Mouse (Mus musculus): Measurements from ENCODE around the gene Cln6. TPM values are rescaled to one million over a fixed set of nuclear protein-coding genes. Genes with fewer than 3 reads are reported as not detected.
"Not testable (repeated sequence)": the region's sequence is repeated elsewhere in the genome, so short reads cannot be mapped to it uniquely, and the experiment has no call there.

Cln6 gene
- 15.2 and 18.5 TPM in 2 replicates for polyA plus RNA-seq (2016; fragmentation: Nextera tagmentation; extraction: Ambion mirVana)

DNA sequence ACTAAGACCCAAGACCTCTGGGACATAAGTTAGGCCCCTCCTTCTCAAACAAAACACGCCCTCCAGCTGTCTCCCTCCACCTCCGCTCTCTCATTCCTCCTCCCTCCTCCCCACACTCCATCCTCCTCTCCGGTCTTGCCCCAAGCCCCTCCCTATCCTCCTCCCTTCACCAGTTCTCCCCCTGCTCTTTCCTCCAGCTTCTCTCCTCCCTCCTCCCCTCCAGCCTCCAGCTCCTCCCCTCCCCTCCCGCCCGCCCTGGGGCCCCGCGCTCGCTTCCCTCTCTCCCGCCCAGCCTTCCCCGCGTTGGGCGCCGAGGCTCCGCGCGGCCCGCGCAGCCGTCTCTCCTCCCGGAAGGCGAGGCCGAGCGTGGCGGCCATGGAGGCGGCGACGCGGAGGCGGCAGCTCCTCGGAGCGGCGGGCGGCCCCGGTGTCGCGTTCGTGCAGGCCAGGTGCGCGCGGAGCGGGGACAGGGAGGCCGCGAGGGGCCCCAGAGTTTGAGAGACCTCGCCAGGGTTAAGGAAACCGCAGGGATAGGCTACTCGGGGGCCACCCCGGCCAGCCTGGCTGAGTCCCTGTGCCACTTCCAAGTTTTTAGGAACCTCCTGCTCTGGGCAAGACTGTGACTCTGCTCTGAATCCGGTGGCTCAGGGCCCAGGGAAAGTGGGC lies at the start of gene Cln6:
Cln6 (plus strand) TSS at position 280 of the 666 bp plus-strand sequence.
- H3K36me3 ChIP-seq: no peaks in the 10 kb centered on the region
- WGBS (ENCODE audit: insufficient replicate concordance): 2% methylated on average over 36 of the region's 48 CpGs
- peak; percentile 96 for ATAC-seq
- no peaks in the 10 kb centered on the region for H3K9me3 ChIP-seq (replicated peaks)
- peak within 1 kb of the TSS; percentile 76 for H3K4me3 ChIP-seq
- H3K9ac ChIP-seq: peak within 1 kb of the TSS; percentile 94
- peak within 1 kb of the TSS; percentile 90 for H3K27ac ChIP-seq
- peak within 1 kb of the TSS; percentile 89 for H3K4me2 ChIP-seq
- no peaks in the 10 kb centered on the region for H3K27me3 ChIP-seq (replicated peaks)
- H3K4me1 ChIP-seq: peaks cover 61% of the 10 kb centered on the region

DNA sequence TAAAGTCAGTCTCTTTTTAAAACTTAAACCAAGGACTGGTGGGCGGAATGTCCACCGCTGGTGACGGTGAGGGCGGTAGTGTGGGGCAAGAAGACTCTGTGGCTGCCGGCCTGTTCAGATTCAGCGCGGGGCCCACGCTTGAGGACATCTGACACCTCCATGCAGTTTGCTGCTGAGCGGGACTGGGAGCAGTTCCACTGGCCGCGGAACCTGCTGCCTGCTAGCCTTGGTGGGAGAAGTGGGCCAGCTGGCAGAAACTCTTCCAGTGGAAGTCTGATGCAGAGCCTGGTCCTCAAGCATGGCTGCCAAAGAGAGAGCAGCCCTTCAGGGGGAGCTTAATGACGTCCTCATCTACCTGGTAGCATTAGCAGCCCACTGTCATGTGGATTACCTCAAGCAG lies 48.7 kb upstream of the Cln6 start:
- ATAC-seq: no peak
- 87% methylated on average over 12 of the region's 12 CpGs for WGBS (ENCODE audit: insufficient replicate concordance)
- Histone ChIP-seq H3K36me3 (peaks cover 24% of the 10 kb centered on the region), H3K4me3 (no peak overlapping the region), H3K9ac (no peak overlapping the region), H3K4me1 (peaks cover 6% of the 10 kb centered on the region; the same call in 1 of the 2 replicates), H3K27ac (no peak overlapping the region), H3K27me3 (replicated peaks) (no peaks in the 10 kb centered on the region), H3K4me2 (no peak overlapping the region), H3K9me3 (replicated peaks) (no peaks in the 10 kb centered on the region)

GRCm38 (mm10) chr9:62799218-62799617 lies 39.4 kb upstream of the Cln6 start:
- not testable (repeated sequence) for H3K4me3 ChIP-seq; H3K9me3 ChIP-seq (replicated peaks); H3K9ac ChIP-seq; H3K4me2 ChIP-seq; H3K27me3 ChIP-seq (replicated peaks); H3K27ac ChIP-seq; H3K4me1 ChIP-seq; ATAC-seq
- peaks cover 72% of the 10 kb centered on the region for H3K36me3 ChIP-seq
- WGBS (ENCODE audit: insufficient replicate concordance): 76% methylated on average over 2 of the region's 2 CpGs

DNA sequence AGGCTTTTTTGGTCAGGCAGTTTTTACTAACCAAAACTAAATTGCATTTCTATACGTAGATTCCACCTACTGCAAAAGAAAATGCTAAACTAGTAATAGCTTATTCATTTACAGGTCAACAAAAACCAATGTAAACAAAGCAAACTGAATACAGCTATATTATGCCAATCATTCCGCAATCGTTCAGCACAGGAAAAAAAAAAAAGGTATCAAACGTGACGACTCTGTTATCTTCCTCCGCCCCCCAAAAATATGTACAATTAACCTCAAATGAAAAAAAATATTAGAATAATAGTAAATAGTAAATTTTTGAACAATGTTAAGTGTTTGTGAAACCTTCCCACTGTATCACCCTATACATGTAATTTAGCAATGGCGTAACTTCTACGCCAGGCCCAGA lies 28.5 kb upstream of the Cln6 start:
- H3K27me3 ChIP-seq (replicated peaks): no peaks in the 10 kb centered on the region

DNA sequence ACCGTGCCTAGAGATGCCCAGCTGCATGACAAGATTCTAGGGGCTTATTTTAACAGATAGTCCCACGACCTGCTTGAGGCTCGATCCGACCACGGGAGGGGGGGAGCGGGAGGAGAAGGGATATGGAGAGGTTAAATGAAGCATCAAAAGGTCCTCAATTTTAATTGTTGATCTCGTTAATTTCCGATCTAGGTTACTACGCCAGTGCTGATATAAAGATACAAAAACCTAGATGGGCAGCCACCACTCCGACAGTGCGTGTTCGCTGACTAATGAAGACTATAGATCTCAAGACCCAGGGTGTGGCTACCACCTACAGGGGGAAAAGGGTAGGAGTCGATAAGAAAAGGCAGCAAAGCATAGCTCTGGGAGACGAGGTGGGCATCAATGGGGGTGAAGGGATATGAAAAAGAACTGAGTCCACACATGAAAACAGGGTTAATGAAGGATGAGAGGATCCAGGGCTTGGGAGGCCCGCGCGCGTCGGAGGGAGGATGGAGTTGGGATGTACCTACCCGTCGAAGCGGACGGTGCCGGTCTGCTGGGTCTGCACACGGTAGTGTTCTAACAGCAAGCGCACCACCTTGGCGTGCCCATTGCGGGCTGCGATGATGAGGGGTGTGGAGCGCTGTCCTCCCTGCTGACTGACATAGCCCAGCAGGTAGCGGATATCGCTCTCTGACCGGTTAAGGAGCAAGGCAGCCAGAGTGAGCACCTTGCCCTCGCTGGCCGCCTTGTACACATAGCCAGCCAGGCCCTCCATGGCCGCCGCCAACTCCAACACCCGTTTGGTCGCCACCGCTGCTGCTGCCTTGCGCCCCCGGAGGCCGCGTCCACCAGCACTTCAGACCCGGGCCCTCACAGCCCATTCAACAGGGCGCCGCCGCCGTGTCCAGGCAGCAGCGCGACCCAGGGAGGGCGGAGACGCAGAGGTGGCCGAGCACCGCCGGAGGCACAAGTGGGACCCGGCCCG lies 27.8 kb upstream of the Cln6 start:
- Histone ChIP-seq H3K4me3 (peak overlapping the region; percentile 84), H3K9me3 (replicated peaks) (no peaks in the 10 kb centered on the region), H3K9ac (peak overlapping the region; percentile 95), H3K4me1 (peaks cover 50% of the 10 kb centered on the region), H3K4me2 (peak overlapping the region; percentile 93), H3K36me3 (peaks cover 14% of the 10 kb centered on the region; the same call in 1 of the 2 replicates), H3K27me3 (replicated peaks) (no peaks in the 10 kb centered on the region), H3K27ac (peak overlapping the region; percentile 94)
- peak; percentile 75 for ATAC-seq
- under 1% methylated on average over 58 of the region's 58 CpGs for WGBS (ENCODE audit: insufficient replicate concordance)

More for the DNA sequence above, 28.5 kb upstream of the Cln6 start:
- Histone ChIP-seq H3K27ac (peak overlapping the region; percentile 94), H3K4me3 (peak overlapping the region; percentile 84), H3K9me3 (replicated peaks) (no peaks in the 10 kb centered on the region), H3K4me1 (peaks cover 53% of the 10 kb centered on the region), H3K36me3 (peaks cover 14% of the 10 kb centered on the region; the same call in 1 of the 2 replicates), H3K4me2 (peak overlapping the region; percentile 93), H3K9ac (peak overlapping the region; percentile 95)
- no peak for ATAC-seq
- WGBS (ENCODE audit: insufficient replicate concordance): 16% methylated on average over 8 of the region's 8 CpGs

GRCm38 (mm10) chr9:62811516-62812121 lies 27.0 kb upstream of the Cln6 start, which contains the start of gene Fem1b:
Gene Fem1b (minus strand): TSS chr9:62811934.
- Histone ChIP-seq H3K9ac (peak within 1 kb of the TSS; percentile 95), H3K36me3 (peaks cover 14% of the 10 kb centered on the region; the same call in 1 of the 2 replicates), H3K4me1 (peaks cover 44% of the 10 kb centered on the region), H3K4me2 (peak within 1 kb of the TSS; percentile 93), H3K4me3 (peak within 1 kb of the TSS; percentile 84), H3K9me3 (replicated peaks) (no peaks in the 10 kb centered on the region), H3K27me3 (replicated peaks) (no peaks in the 10 kb centered on the region), H3K27ac (peak within 1 kb of the TSS; percentile 94)
- peak; percentile 84 for ATAC-seq
- WGBS (ENCODE audit: insufficient replicate concordance): 1% methylated on average over 68 of the region's 68 CpGs

GRCm38 (mm10) chr9:62812216-62813049 lies 26.2 kb upstream of the Cln6 start:
- Histone ChIP-seq H3K4me1 (peaks cover 38% of the 10 kb centered on the region), H3K9me3 (replicated peaks) (no peaks in the 10 kb centered on the region), H3K27me3 (replicated peaks) (no peaks in the 10 kb centered on the region), H3K9ac (peak overlapping the region; percentile 95), H3K36me3 (peaks cover 8% of the 10 kb centered on the region; the same call in 1 of the 2 replicates), H3K4me3 (peak overlapping the region; percentile 84), H3K4me2 (peak overlapping the region; percentile 93), H3K27ac (peak overlapping the region; percentile 94)
- WGBS (ENCODE audit: insufficient replicate concordance): 24% methylated on average over 14 of the region's 14 CpGs
- no peak for ATAC-seq

GRCm38 (mm10) chr9:62814751-62815150 lies 23.8 kb upstream of the Cln6 start:
- WGBS (ENCODE audit: insufficient replicate concordance): 72% methylated on average over 2 of the region's 2 CpGs
- peak overlapping the region; percentile 38; the same call in 1 of the 2 replicates for H3K27ac ChIP-seq

DNA sequence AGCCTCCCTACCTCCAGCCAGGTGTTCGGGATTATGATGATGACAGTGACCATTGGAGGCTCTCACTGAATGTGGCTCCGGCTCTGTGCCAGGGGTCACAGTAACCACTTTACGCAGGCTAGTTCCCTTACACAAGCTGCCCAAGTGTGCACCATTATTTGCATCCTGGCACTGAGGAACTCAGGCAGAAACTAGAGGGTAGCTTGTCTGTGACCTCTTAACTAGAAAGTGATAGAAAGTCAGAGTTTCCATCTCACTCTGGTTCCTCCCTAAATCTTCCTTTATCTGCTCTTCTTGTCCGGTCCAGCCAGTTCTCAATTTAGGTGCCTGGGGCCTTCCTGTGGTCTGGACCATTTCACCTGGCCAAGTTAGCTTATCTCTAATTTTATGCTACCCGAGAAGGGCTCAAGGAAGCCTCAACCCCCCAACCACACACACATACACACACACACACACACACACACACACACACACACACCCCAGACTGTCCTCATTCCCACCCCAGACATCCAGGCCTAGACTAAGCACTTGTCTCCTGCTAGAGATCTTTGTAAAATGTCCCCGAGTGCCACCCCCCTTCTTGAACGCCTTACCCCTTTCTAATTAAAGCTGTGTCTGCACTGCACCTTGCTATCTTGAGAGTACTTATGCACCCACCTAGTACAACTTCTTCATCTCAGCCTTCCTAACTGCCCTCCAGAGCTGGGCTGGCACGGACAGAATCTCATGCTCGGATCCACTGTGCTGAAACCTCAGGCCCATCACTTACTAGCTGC lies 22.1 kb upstream of the Cln6 start:
- H3K9ac ChIP-seq: no peak overlapping the region
- H3K9me3 ChIP-seq (replicated peaks): no peaks in the 10 kb centered on the region
- no peak overlapping the region for H3K4me3 ChIP-seq
- whole genome bisulfite sequencing (ENCODE audit: insufficient replicate concordance): 66% methylated on average over 9 of the region's 9 CpGs
- H3K36me3 ChIP-seq: no peaks in the 10 kb centered on the region
- H3K27ac ChIP-seq: no peak overlapping the region
- ATAC-seq: no peak
- no peak overlapping the region for H3K4me2 ChIP-seq
- H3K4me1 ChIP-seq: peaks cover 28% of the 10 kb centered on the region
- no peaks in the 10 kb centered on the region for H3K27me3 ChIP-seq (replicated peaks)

More at GRCm38 (mm10) chr9:62814751-62815150, 23.8 kb upstream of the Cln6 start:
- H3K4me3 ChIP-seq: no peak overlapping the region
- no peaks in the 10 kb centered on the region for H3K36me3 ChIP-seq
- no peak for ATAC-seq
- no peaks in the 10 kb centered on the region for H3K27me3 ChIP-seq (replicated peaks)
- H3K9me3 ChIP-seq (replicated peaks): no peaks in the 10 kb centered on the region
- H3K4me1 ChIP-seq: peaks cover 35% of the 10 kb centered on the region
- no peak overlapping the region for H3K9ac ChIP-seq
- no peak overlapping the region for H3K4me2 ChIP-seq

- 55% methylated on average over 12 of the region's 12 CpGs for WGBS (ENCODE audit: insufficient replicate concordance)
- no peaks in the 10 kb centered on the region for H3K36me3 ChIP-seq
Observed at GRCm38 (mm10) chr9:62817099-62817571, 21.4 kb upstream of the Cln6 start.

More at GRCm38 (mm10) chr9:62817099-62817571, 21.4 kb upstream of the Cln6 start:
- H3K27ac ChIP-seq: no peak overlapping the region
- peaks cover 26% of the 10 kb centered on the region for H3K4me1 ChIP-seq
- H3K27me3 ChIP-seq (replicated peaks): no peaks in the 10 kb centered on the region
- H3K9me3 ChIP-seq (replicated peaks): no peaks in the 10 kb centered on the region
- H3K4me3 ChIP-seq: no peak overlapping the region
- no peak overlapping the region for H3K9ac ChIP-seq
- H3K4me2 ChIP-seq: no peak overlapping the region
- ATAC-seq: no peak

Measured in liver, embryonic 12.5 days (tissue).